Mouse (Mus musculus): ENCODE data around the gene Bdp1.
"Not testable (repeated sequence)": the region's sequence is repeated elsewhere in the genome, so short reads cannot be mapped to it uniquely, and the experiment has no call there.

Bdp1 gene

GRCm38 (mm10) chr13:100103748-100104254 lies at the start of gene Bdp1:
Gene Bdp1, minus strand, starts transcription at chr13:100104070.
- in situ Hi-C loops (cut with MboI; ENCODE audit: low pct_unique_long_range_greater_than_20kb in 1 of 2, low sequenced_read_pairs in 2 of 2, unreplicated experiment in 1 of 2), result no loop called here

GRCm38 (mm10) chr13:100152659-100153058 lies 48.8 kb upstream of the Bdp1 start:
- in situ Hi-C loops (cut with MboI; ENCODE audit: low pct_unique_long_range_greater_than_20kb in 1 of 2, low sequenced_read_pairs in 2 of 2, unreplicated experiment in 1 of 2), result no loop called here

GRCm38 (mm10) chr13:100141646-100142314 lies 37.9 kb upstream of the Bdp1 start:
- in situ Hi-C loops (cut with MboI; ENCODE audit: low pct_unique_long_range_greater_than_20kb in 1 of 2, low sequenced_read_pairs in 2 of 2, unreplicated experiment in 1 of 2), result no loop called here

- in situ Hi-C loops (cut with MboI; ENCODE audit: low pct_unique_long_range_greater_than_20kb in 1 of 2, low sequenced_read_pairs in 2 of 2, unreplicated experiment in 1 of 2), result no loop called here
Measured at GRCm38 (mm10) chr13:100125258-100125643, 21.4 kb upstream of the Bdp1 start.

GRCm38 (mm10) chr13:100124423-100125257 lies 20.8 kb upstream of the Bdp1 start, which contains the start of gene Smn1:
Gene Smn1, plus strand, starts transcription at chr13:100124852.
- in situ Hi-C loops (cut with MboI; ENCODE audit: low pct_unique_long_range_greater_than_20kb in 1 of 2, low sequenced_read_pairs in 2 of 2, unreplicated experiment in 1 of 2), result no loop called here

GRCm38 (mm10) chr13:100123970-100124369 lies 20.1 kb upstream of the Bdp1 start:
- in situ Hi-C loops (cut with MboI; ENCODE audit: low pct_unique_long_range_greater_than_20kb in 1 of 2, low sequenced_read_pairs in 2 of 2, unreplicated experiment in 1 of 2), result no loop called here

- in situ Hi-C loops (cut with MboI; ENCODE audit: low pct_unique_long_range_greater_than_20kb in 1 of 2, low sequenced_read_pairs in 2 of 2, unreplicated experiment in 1 of 2), result loop anchor here in 1 of 2 experiments (10.0 kb wide), 1 partner anchor 282 kb away; no protein-coding TSS in a partner anchor
Measured at GRCm38 (mm10) chr13:100112218-100112972, 8.5 kb upstream of the Bdp1 start.

- in situ Hi-C loops (cut with MboI; ENCODE audit: low pct_unique_long_range_greater_than_20kb in 1 of 2, low sequenced_read_pairs in 2 of 2, unreplicated experiment in 1 of 2), result no loop called here
Measured at GRCm38 (mm10) chr13:100107652-100108472, 4.0 kb upstream of the Bdp1 start, which contains the start of gene Serf1. Gene Serf1, plus strand, starts transcription at chr13:100108012.

GRCm38 (mm10) chr13:100103052-100103658 lies 715 bp downstream of the Bdp1 start:
- in situ Hi-C loops (cut with MboI; ENCODE audit: low pct_unique_long_range_greater_than_20kb in 1 of 2, low sequenced_read_pairs in 2 of 2, unreplicated experiment in 1 of 2), result no loop called here

GRCm38 (mm10) chr13:100098808-100099207 lies 5.1 kb downstream of the Bdp1 start:
- in situ Hi-C loops (cut with MboI; ENCODE audit: low pct_unique_long_range_greater_than_20kb in 1 of 2, low sequenced_read_pairs in 2 of 2, unreplicated experiment in 1 of 2), result loop anchor here in 1 of 2 experiments (25.0 kb wide), 2 partner anchors 513 to 713 kb away; partner anchors contain the start of gene Marveld2

GRCm38 (mm10) chr13:100071473-100071872 lies 32.4 kb downstream of the Bdp1 start:
- in situ Hi-C loops (cut with MboI; ENCODE audit: low pct_unique_long_range_greater_than_20kb in 1 of 2, low sequenced_read_pairs in 2 of 2, unreplicated experiment in 1 of 2), result no loop called here

- in situ Hi-C loops (cut with MboI; ENCODE audit: low pct_unique_long_range_greater_than_20kb in 1 of 2, low sequenced_read_pairs in 2 of 2, unreplicated experiment in 1 of 2), result no loop called here
Measured at GRCm38 (mm10) chr13:100067821-100068220, 36.0 kb downstream of the Bdp1 start.

- in situ Hi-C loops (cut with MboI; ENCODE audit: low pct_unique_long_range_greater_than_20kb in 1 of 2, low sequenced_read_pairs in 2 of 2, unreplicated experiment in 1 of 2), result no loop called here
Measured at GRCm38 (mm10) chr13:100063936-100064335, 39.9 kb downstream of the Bdp1 start.

GRCm38 (mm10) chr13:100057738-100058137 lies 46.1 kb downstream of the Bdp1 start:
- in situ Hi-C loops (cut with MboI; ENCODE audit: low pct_unique_long_range_greater_than_20kb in 1 of 2, low sequenced_read_pairs in 2 of 2, unreplicated experiment in 1 of 2), result not testable (repeated sequence)

GRCm38 (mm10) chr13:100026013-100026412 lies 77.9 kb downstream of the Bdp1 start:
- in situ Hi-C loops (cut with MboI; ENCODE audit: low pct_unique_long_range_greater_than_20kb in 1 of 2, low sequenced_read_pairs in 2 of 2, unreplicated experiment in 1 of 2), result loop anchor here (25.0 kb wide), 2 partner anchors 461 to 611 kb away; partner anchors contain the start of gene Gtf2h2 (in 1 of the 2)

- in situ Hi-C loops (cut with MboI; ENCODE audit: low pct_unique_long_range_greater_than_20kb in 1 of 2, low sequenced_read_pairs in 2 of 2, unreplicated experiment in 1 of 2), result no loop called here
Measured at GRCm38 (mm10) chr13:100016891-100017290, 87.0 kb downstream of the Bdp1 start.

GRCm38 (mm10) chr13:100015937-100016336 lies 87.9 kb downstream of the Bdp1 start:
- in situ Hi-C loops (cut with MboI; ENCODE audit: low pct_unique_long_range_greater_than_20kb in 1 of 2, low sequenced_read_pairs in 2 of 2, unreplicated experiment in 1 of 2), result no loop called here

All from mouse embryonic stem cell (cell line).